In the genomic region with DNA sequence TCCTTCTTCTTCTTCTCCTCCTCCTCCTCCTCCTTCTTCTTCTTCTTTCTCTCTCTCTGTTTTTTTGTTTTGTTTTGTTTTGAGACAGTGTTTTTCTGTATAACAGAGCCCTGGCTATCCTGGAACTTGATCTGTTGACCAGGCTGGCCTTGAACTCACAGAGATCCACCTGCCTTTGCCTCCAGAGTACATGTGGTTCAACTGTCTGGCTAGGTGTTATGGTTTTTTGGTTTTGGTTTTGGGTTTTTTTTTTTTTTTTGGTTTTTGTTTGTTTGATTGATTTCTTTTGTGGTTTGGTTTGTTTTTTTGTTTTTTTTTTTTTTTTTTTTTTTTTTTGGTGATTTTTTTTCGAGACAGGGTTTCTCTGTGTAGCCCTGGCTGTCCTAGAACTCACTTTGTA, we compare ENCODE assay signal across 17 mouse cellular contexts. TPM values are rescaled to one million over a fixed set of nuclear protein-coding genes. Genes with fewer than 3 reads are reported as not detected.
"Had no signal": no experiment of that assay in that cellular context is flagged by ENCODE, and none has a peak within 500 bp of the region (broad histone marks: within the 10 kb centered on the region; RNA-seq: fewer than 3 reads in every experiment).

No protein-coding gene starts in this region.

- H3K27me3 ChIP-seq: neural tube, embryonic 13.5 days; neural tube, embryonic 15.5 days; stomach, embryonic 15.5 days had no signal

- H3K27ac ChIP-seq: neural tube, embryonic 13.5 days; neural tube, embryonic 15.5 days; stomach, embryonic 15.5 days; stomach, postnatal 0 days had no signal

- H3K4me3 ChIP-seq: neural tube, embryonic 13.5 days; neural tube, embryonic 15.5 days; stomach, embryonic 15.5 days had no signal

- H3K9ac ChIP-seq: neural tube, embryonic 13.5 days; neural tube, embryonic 15.5 days; stomach, embryonic 15.5 days had no signal

- H3K36me3 ChIP-seq: neural tube, embryonic 13.5 days; neural tube, embryonic 15.5 days; stomach, embryonic 15.5 days had no signal

- H3K9me3 ChIP-seq: neural tube, embryonic 13.5 days; neural tube, embryonic 15.5 days; stomach, embryonic 15.5 days had no signal

- DNase-seq: retina, postnatal 1 day; right cerebral cortex, adult 18-20 months; right cerebral cortex, postnatal 14 days; right cerebral cortex, postnatal 25 days; right cerebral cortex, postnatal 4 days; spleen, adult 18-20 months; thymus, adult 18-20 months; thymus, adult 2 months; thymus, postnatal 14 days; thymus, postnatal 25 days; thymus, postnatal 36 days; thymus, postnatal 4 days had no signal

- H3K4me2 ChIP-seq: neural tube, embryonic 13.5 days; neural tube, embryonic 15.5 days; stomach, embryonic 15.5 days had no signal

- H3K4me1 ChIP-seq: neural tube, embryonic 15.5 days; stomach, embryonic 15.5 days had no signal

RNA-seq across cellular contexts. Expression of a gene that starts 35.8 kb away (rescaled TPM):
- total RNA-seq: neutrophil, adult 5-6 weeks had no signal
